Mouse (Mus musculus) MEL (cell line): ENCODE data around the gene Sobp. TPM values are rescaled to one million over a fixed set of nuclear protein-coding genes. Genes with fewer than 3 reads are reported as not detected.

Experiments used
- DNase-seq: peaks from one replicate; pipeline ENCODE4 v3.0.0; 2011; ENCODE audit warnings: low read depth, low spot score
- H3K27ac ChIP-seq: 2 replicates; pipeline ENCODE4 v1.5.1; 2012; ENCODE audit warnings: low read depth, mild to moderate bottlenecking, control low read depth, low read length, moderate library complexity; ENCODE audit not compliant: control insufficient read depth
- H3K27me3 ChIP-seq, 2 experiments: fragments of 150-350 bp in 1 of 2; sonication (generic) in 1 of 2; 2 replicates each; pipeline ENCODE4 v1.6.1; 2012; ENCODE audit warnings: low read length in 2 of 2, mild to moderate bottlenecking in 2 of 2, improper control_type of control experiment in 1 of 2, moderate library complexity in 1 of 2; ENCODE audit not compliant: insufficient read depth in 2 of 2, control insufficient read depth in 1 of 2
- H3K36me3 ChIP-seq, 2 experiments: 2 replicates each; pipeline ENCODE4 v1.6.1; 2012 to 2014; ENCODE audit warnings: low read length in 2 of 2, improper control_type of control experiment in 1 of 2, inconsistent platforms in 1 of 2, mild to moderate bottlenecking in 1 of 2; ENCODE audit not compliant: insufficient read depth in 2 of 2, control insufficient read depth in 1 of 2
- H3K4me1 ChIP-seq, 2 experiments: fragments of 150-350 bp in 1 of 2; sonication (generic) in 1 of 2; 2 replicates each; pipeline ENCODE4 v1.6.1; 2012; ENCODE audit warnings: low read length in 2 of 2, improper control_type of control experiment in 1 of 2, mild to moderate bottlenecking in 1 of 2; ENCODE audit not compliant: insufficient read depth in 2 of 2, control insufficient read depth in 1 of 2
- H3K4me3 ChIP-seq, 2 experiments: fragments of 150-350 bp in 1 of 2; sonication (generic) in 1 of 2; 2 replicates each; pipeline ENCODE4 v1.5.1; 2012; ENCODE audit warnings: low read depth in 2 of 2, low read length in 2 of 2, mild to moderate bottlenecking in 2 of 2, moderate library complexity in 2 of 2, control low read depth in 1 of 2, improper control_type of control experiment in 1 of 2; ENCODE audit not compliant: control insufficient read depth in 1 of 2, insufficient read depth in 1 of 2
- H3K79me2 ChIP-seq: 2 replicates; pipeline ENCODE4 v1.6.1; 2012; ENCODE audit warnings: mild to moderate bottlenecking, low read length, moderate library complexity; ENCODE audit not compliant: control insufficient read depth, poor library complexity, insufficient read depth
- H3K9ac ChIP-seq: 2 replicates; pipeline ENCODE4 v1.6.1; 2012; ENCODE audit warnings: low read depth, mild to moderate bottlenecking, control low read depth, low read length, moderate library complexity; ENCODE audit not compliant: control insufficient read depth, poor library complexity, severe bottlenecking
- H3K9me3 ChIP-seq: fragments of 150-350 bp; sonication (generic); replicated peaks from 2 replicates; pipeline ENCODE4 v1.6.1; 2012; ENCODE audit warnings: mild to moderate bottlenecking, low read length, improper control_type of control experiment, moderate library complexity; ENCODE audit not compliant: insufficient read depth
- BHLHE40 ChIP-seq: IDR thresholded peaks from 2 replicates; pipeline ENCODE4 v1.6.1; 2012; ENCODE audit warnings: low read depth, mild to moderate bottlenecking, inconsistent platforms, low read length, improper control_type of control experiment, borderline replicate concordance
- CHD1 ChIP-seq: IDR thresholded peaks from 2 replicates; pipeline ENCODE4 v1.6.1; 2012; ENCODE audit warnings: low read depth, mild to moderate bottlenecking, inconsistent platforms, low read length, improper control_type of control experiment
- CTCF ChIP-seq, 3 experiments: IDR thresholded peaks in 2 of 3; conservative IDR thresholded peaks in 1 of 3; 2 replicates each; pipeline ENCODE4 v1.5.1; 2011 to 2012; ENCODE audit warnings: low read length in 3 of 3, low read depth in 2 of 3, mild to moderate bottlenecking in 2 of 3, improper control_type of control experiment in 1 of 3, inconsistent platforms in 1 of 3, mixed read lengths in 1 of 3, moderate library complexity in 1 of 3; ENCODE audit not compliant: control insufficient read depth in 1 of 3, insufficient read depth in 1 of 3, poor library complexity in 1 of 3, severe bottlenecking in 1 of 3
- E2F4 ChIP-seq: IDR thresholded peaks from 2 replicates; pipeline ENCODE4 v1.6.1; 2011; ENCODE audit warnings: low read depth, low read length, improper control_type of control experiment, borderline replicate concordance
- ELF1 ChIP-seq: IDR thresholded peaks from 2 replicates; pipeline ENCODE4 v1.6.1; 2014; ENCODE audit warnings: low read depth, mild to moderate bottlenecking, inconsistent platforms, low read length, improper control_type of control experiment, moderate library complexity
- EP300 ChIP-seq, 2 experiments: IDR thresholded peaks; 2 replicates each; pipeline ENCODE4 v1.6.1; 2011; ENCODE audit warnings: improper control_type of control experiment in 2 of 2, low read length in 2 of 2, low read depth in 1 of 2, mild to moderate bottlenecking in 1 of 2
- GABPA ChIP-seq: IDR thresholded peaks from 2 replicates; pipeline ENCODE4 v1.6.1; 2012; ENCODE audit warnings: low read depth, mild to moderate bottlenecking, inconsistent platforms, low read length, improper control_type of control experiment, moderate library complexity
- HCFC1 ChIP-seq: IDR thresholded peaks from 2 replicates; pipeline ENCODE4 v1.6.1; 2012; ENCODE audit warnings: low read depth, mild to moderate bottlenecking, inconsistent platforms, low read length, improper control_type of control experiment, moderate library complexity
- JUND ChIP-seq: IDR thresholded peaks from 2 replicates; pipeline ENCODE4 v1.6.1; 2011; ENCODE audit warnings: low read depth, mild to moderate bottlenecking, improper control_type of control experiment, low read length
- KAT2A ChIP-seq: conservative IDR thresholded peaks from 2 replicates; pipeline ENCODE4 v1.6.1; 2012; ENCODE audit warnings: low read depth, low read length, improper control_type of control experiment, inconsistent platforms
- MAFK ChIP-seq: IDR thresholded peaks from 2 replicates; pipeline ENCODE4 v1.6.1; 2011; ENCODE audit warnings: low read depth, mild to moderate bottlenecking, low read length, improper control_type of control experiment, borderline replicate concordance
- MAX ChIP-seq: IDR thresholded peaks from 2 replicates; pipeline ENCODE4 v1.6.1; 2011; ENCODE audit warnings: low read length, improper control_type of control experiment
- MAZ ChIP-seq: IDR thresholded peaks from 2 replicates; pipeline ENCODE4 v1.6.1; 2012; ENCODE audit warnings: low read depth, mild to moderate bottlenecking, inconsistent platforms, low read length, improper control_type of control experiment
- MXI1 ChIP-seq: IDR thresholded peaks from 2 replicates; pipeline ENCODE4 v1.6.1; 2011; ENCODE audit warnings: mild to moderate bottlenecking, low read depth, low read length, improper control_type of control experiment
- MYB ChIP-seq: IDR thresholded peaks from 2 replicates; pipeline ENCODE4 v1.6.1; 2011; ENCODE audit warnings: mild to moderate bottlenecking, low read depth, low read length, improper control_type of control experiment
- MYC ChIP-seq: IDR thresholded peaks from 2 replicates; pipeline ENCODE4 v1.6.1; 2011; ENCODE audit warnings: low read depth, mild to moderate bottlenecking, low read length, improper control_type of control experiment, moderate library complexity
- NELFE ChIP-seq: IDR thresholded peaks from 2 replicates; pipeline ENCODE4 v1.6.1; 2011; ENCODE audit warnings: low read depth, low read length, improper control_type of control experiment
- POLR2A ChIP-seq, 2 experiments: IDR thresholded peaks; 2 replicates each; pipeline ENCODE4 v1.6.1; 2011 to 2012; ENCODE audit warnings: low read length in 2 of 2, mild to moderate bottlenecking in 2 of 2, control low read depth in 1 of 2, improper control_type of control experiment in 1 of 2, low read depth in 1 of 2, moderate library complexity in 1 of 2; ENCODE audit not compliant: control insufficient read depth in 1 of 2, insufficient read depth in 1 of 2, poor library complexity in 1 of 2
- POLR2AphosphoS2 ChIP-seq: IDR thresholded peaks from 2 replicates; pipeline ENCODE4 v1.6.1; 2011; ENCODE audit warnings: low read length, improper control_type of control experiment
- RAD21 ChIP-seq: IDR thresholded peaks from 2 replicates; pipeline ENCODE4 v1.6.1; 2011; ENCODE audit warnings: mild to moderate bottlenecking, low read depth, low read length, improper control_type of control experiment
- RCOR1 ChIP-seq: IDR thresholded peaks from 2 replicates; pipeline ENCODE4 v1.6.1; 2012; ENCODE audit warnings: low read depth, mild to moderate bottlenecking, inconsistent platforms, low read length, improper control_type of control experiment
- SMC3 ChIP-seq: IDR thresholded peaks from 2 replicates; pipeline ENCODE4 v1.6.1; 2011; ENCODE audit warnings: low read depth, low read length, improper control_type of control experiment
- TAL1 ChIP-seq: IDR thresholded peaks from 2 replicates; pipeline ENCODE4 v1.6.1; 2012; ENCODE audit warnings: mild to moderate bottlenecking, inconsistent platforms, low read length, moderate library complexity, mixed read lengths
- TBP ChIP-seq: IDR thresholded peaks from 2 replicates; pipeline ENCODE4 v1.8.0; 2011; ENCODE audit warnings: low read depth, low read length, improper control_type of control experiment
- TCF12 ChIP-seq: IDR thresholded peaks from 2 replicates; pipeline ENCODE4 v1.6.1; 2014; ENCODE audit warnings: low read depth, mild to moderate bottlenecking, inconsistent platforms, low read length, improper control_type of control experiment, moderate library complexity
- UBTF ChIP-seq: IDR thresholded peaks from 2 replicates; pipeline ENCODE4 v1.6.1; 2012; ENCODE audit warnings: low read depth, mild to moderate bottlenecking, inconsistent platforms, low read length, improper control_type of control experiment, moderate library complexity, borderline replicate concordance; ENCODE audit not compliant: insufficient read depth
- ZC3H11A ChIP-seq: IDR thresholded peaks from 2 replicates; pipeline ENCODE4 v1.6.1; 2012; ENCODE audit warnings: low read depth, mild to moderate bottlenecking, inconsistent platforms, low read length, improper control_type of control experiment
- ZKSCAN1 ChIP-seq: IDR thresholded peaks from 2 replicates; pipeline ENCODE4 v1.6.1; 2012; ENCODE audit warnings: low read depth, mild to moderate bottlenecking, inconsistent platforms, low read length, improper control_type of control experiment, moderate library complexity
- polyA plus RNA-seq, 2 experiments: library from polyadenylated mRNA; stranded (reverse) in 1 of 2; unstranded in 1 of 2; fragments of >175 nt in 1 of 2; fragments of >200 nt in 1 of 2; gene quantifications; 2 replicates each; pipeline versions ENCODE4 v1.2.1 to v1.2.4; 2012; ENCODE audit warnings: low replicate concordance in 2 of 2, low read depth in 1 of 2; ENCODE audit not compliant: insufficient read length in 2 of 2, insufficient read depth in 1 of 2, missing spikeins in 1 of 2
- total RNA-seq: library from RNA; depleted of rRNA; stranded (reverse); fragments of 300-350 nt; gene quantifications from 2 replicates; pipeline ENCODE4 v1.2.3, GENCODE M21; 2012

The Sobp gene
- total and polyA plus RNA-seq, 3 experiments = not detected

- Histone ChIP-seq H3K27me3 (peaks cover 0 to 1% of the 10 kb centered on the region in 2 experiments; a peak in 2 of 4 replicates), H3K27ac (no peak overlapping the region), H3K4me3 (no peak overlapping the region)
- DNase-seq = no peak
- TF ChIP-seq SMC3 (no peak), RAD21 (peak; percentile 4; the same call in 1 of the 2 replicates), GABPA (no peak), TBP (no peak), TCF12 (no peak), CTCF (IDR thresholded peaks at IDR 0.05 in 2 of 3, conservative IDR thresholded peaks at IDR 0.05 in 1 of 3; ENCODE audit: control insufficient read depth in 1 of 3, insufficient read depth in 1 of 3, low read depth in 2 of 3, low read length in 3 of 3, poor library complexity in 1 of 3, severe bottlenecking in 1 of 3) (0 out of 6 replicates have a peak, but pooled peaks of 1 of the 3 experiments have one; percentile 6)
- TF ChIP-seq, all 39 proteins: peak for 2
- Histone ChIP-seq H3K9me3 (no peaks in the 10 kb centered on the region), H3K9ac (no peak overlapping the region), H3K36me3 (no peaks in the 10 kb centered on the region), H3K79me2 (no peaks in the 10 kb centered on the region), H3K4me1 (no peaks in the 10 kb centered on the region)
Observed at GRCm38 (mm10) chr10:43006534-43006933, 167.8 kb downstream of the Sobp start.

- H3K36me3 ChIP-seq = no peaks in the 10 kb centered on the region
Observed at GRCm38 (mm10) chr10:43005677-43006076, 168.7 kb downstream of the Sobp start.

GRCm38 (mm10) chr10:43005031-43005430 lies 169.3 kb downstream of the Sobp start:
- H3K4me1 ChIP-seq = no peaks in the 10 kb centered on the region
- no peaks in the 10 kb centered on the region for H3K79me2 ChIP-seq

More at GRCm38 (mm10) chr10:43005677-43006076, 168.7 kb downstream of the Sobp start:
- Histone ChIP-seq H3K9me3 (no peaks in the 10 kb centered on the region), H3K9ac (no peak overlapping the region), H3K4me1 (no peaks in the 10 kb centered on the region), H3K4me3 (no peak overlapping the region), H3K27ac (no peak overlapping the region), H3K27me3 (no peaks in the 10 kb centered on the region; a peak in 1 of 4 replicates), H3K79me2 (no peaks in the 10 kb centered on the region)
- TF ChIP-seq EP300 (IDR thresholded peaks at IDR 0.05; ENCODE audit: low read depth in 1 of 2, low read length in 2 of 2) (no peak), UBTF (no peak), MYB (no peak), MYC (no peak), MAFK (no peak), MAZ (no peak), KAT2A (no peak), ZKSCAN1 (no peak), MAX (no peak), MXI1 (no peak), CTCF (IDR thresholded peaks at IDR 0.05 in 2 of 3, conservative IDR thresholded peaks at IDR 0.05 in 1 of 3; ENCODE audit: control insufficient read depth in 1 of 3, insufficient read depth in 1 of 3, low read depth in 2 of 3, low read length in 3 of 3, poor library complexity in 1 of 3, severe bottlenecking in 1 of 3) (no peak), RCOR1 (no peak), BHLHE40 (no peak), GABPA (no peak)
- no peak for DNase-seq

More at GRCm38 (mm10) chr10:43005031-43005430, 169.3 kb downstream of the Sobp start:
- H3K4me3 ChIP-seq = no peak overlapping the region
- H3K36me3 ChIP-seq = no peaks in the 10 kb centered on the region
- no peak overlapping the region for H3K9ac ChIP-seq
- no peak overlapping the region for H3K27ac ChIP-seq
- TF ChIP-seq E2F4 = no peak
- TF ChIP-seq CHD1 = no peak
- no peak for TF ChIP-seq HCFC1
- no peak for TF ChIP-seq MYC
- no peak for TF ChIP-seq ZKSCAN1
- TF ChIP-seq MAX = no peak
- TF ChIP-seq POLR2AphosphoS2 = no peak
- no peak for TF ChIP-seq NELFE
- no peak for TF ChIP-seq MXI1
- TF ChIP-seq TAL1 = no peak
- no peak for TF ChIP-seq TBP
- no peak for TF ChIP-seq ELF1
- no peak for TF ChIP-seq ZC3H11A
- no peak for TF ChIP-seq JUND
- TF ChIP-seq POLR2A (IDR thresholded peaks at IDR 0.05; ENCODE audit: control insufficient read depth in 1 of 2, insufficient read depth in 1 of 2, low read depth in 1 of 2, low read length in 2 of 2, poor library complexity in 1 of 2) = no peak
- DNase-seq = no peak
- no peaks in the 10 kb centered on the region; a peak in 1 of 4 replicates for H3K27me3 ChIP-seq
- H3K9me3 ChIP-seq = no peaks in the 10 kb centered on the region
